Mouse (Mus musculus): ENCODE results near the gene Relch.

- TF ChIP-seq CTCF (IDR thresholded peaks at IDR 0.05; ENCODE audit: control insufficient read depth, insufficient read depth, insufficient replicate concordance, low read depth, low read length) (no peak), POLR2A (IDR thresholded peaks at IDR 0.05; ENCODE audit: control insufficient read depth, low read depth, low read length) (no peak)
These were observed 139.3 kb downstream of the Relch start for GRCm38 (mm10) chr1:105802941-105803340.
